Mouse (Mus musculus) forebrain, postnatal 0 days (tissue): Measurements from ENCODE around the gene Ublcp1. TPM values are rescaled to one million over a fixed set of nuclear protein-coding genes. Genes with fewer than 3 reads are reported as not detected.

Experiments
- ATAC-seq: fragments of 200-750 bp; cut with Nextera tagmentation; 2 replicates; pipeline ENCODE4 v1.8.0; 2017; ENCODE audit warnings: mild to moderate bottlenecking, moderate library complexity
- DNase-seq: peaks from one replicate; pipeline ENCODE4 v3.0.0-alpha.2; 2015
- H3K27ac ChIP-seq: fragments of 300-500 bp; sonication (generic); 2 replicates; pipeline ENCODE4 v1.5.1; 2014; ENCODE audit warnings: low read depth, mild to moderate bottlenecking, antibody characterized with exemption, low read length, moderate library complexity, mixed read lengths
- H3K27me3 ChIP-seq: fragments of 300-500 bp; sonication (generic); 2 replicates; pipeline ENCODE4 v1.6.1; 2014; ENCODE audit warnings: mild to moderate bottlenecking, low read length, mixed read lengths; ENCODE audit not compliant: insufficient read depth
- H3K36me3 ChIP-seq: fragments of 300-500 bp; sonication (generic); 2 replicates; pipeline ENCODE4 v1.6.1; 2014; ENCODE audit warnings: mild to moderate bottlenecking, moderate library complexity; ENCODE audit not compliant: insufficient read depth
- H3K4me1 ChIP-seq: fragments of 300-500 bp; sonication (generic); 2 replicates; pipeline ENCODE4 v1.6.1; 2014; ENCODE audit warnings: antibody characterized with exemption; ENCODE audit not compliant: insufficient read depth
- H3K4me2 ChIP-seq: fragments of 300-500 bp; sonication (generic); 2 replicates; pipeline ENCODE4 v1.6.1; 2014; ENCODE audit warnings: low read depth, mild to moderate bottlenecking, moderate library complexity
- H3K4me3 ChIP-seq: fragments of 300-500 bp; sonication (generic); 2 replicates; pipeline ENCODE4 v1.5.1; 2014; ENCODE audit warnings: low read depth, low read length, mixed read lengths
- H3K9ac ChIP-seq: fragments of 300-500 bp; sonication (generic); 2 replicates; pipeline ENCODE4 v1.6.1; 2014; ENCODE audit warnings: mild to moderate bottlenecking
- H3K9me3 ChIP-seq: fragments of 300-500 bp; sonication (generic); 2 replicates; pipeline ENCODE4 v1.6.1; 2016; ENCODE audit warnings: low read length
- CTCF ChIP-seq: sonication (generic); IDR thresholded peaks from 2 replicates; pipeline ENCODE4 v1.5.1; 2016; ENCODE audit warnings: antibody characterized with exemption, control low read depth, low read depth
- WGBS: fragments of 180-500 bp; shearing (Covaris S2); extraction: QIAGEN DNeasy Blood & Tissue Kit; methylation state at CpG from one replicate; pipeline ENCODE4 v1.1.7; 2014; 5-methylcytosine and 5-hydroxymethylcytosine counted together
- polyA plus RNA-seq: library from polyadenylated mRNA; unstranded; fragments of >200 nt; fragmentation: Nextera tagmentation; extraction: Ambion mirVana; gene quantifications from 2 replicates; pipeline ENCODE4 v1.2.1, GENCODE M21; 2015
- total RNA-seq: library from RNA; depleted of rRNA; stranded (reverse); fragments of >200 nt; gene quantifications from 2 replicates; pipeline ENCODE4 v1.2.3, GENCODE M21; 2014; rRNA removed

The Ublcp1 gene
- total RNA-seq (34.3 and 42.2 TPM in 2 replicates), polyA plus RNA-seq (42.3 and 44.6 TPM in 2 replicates)

DNA sequence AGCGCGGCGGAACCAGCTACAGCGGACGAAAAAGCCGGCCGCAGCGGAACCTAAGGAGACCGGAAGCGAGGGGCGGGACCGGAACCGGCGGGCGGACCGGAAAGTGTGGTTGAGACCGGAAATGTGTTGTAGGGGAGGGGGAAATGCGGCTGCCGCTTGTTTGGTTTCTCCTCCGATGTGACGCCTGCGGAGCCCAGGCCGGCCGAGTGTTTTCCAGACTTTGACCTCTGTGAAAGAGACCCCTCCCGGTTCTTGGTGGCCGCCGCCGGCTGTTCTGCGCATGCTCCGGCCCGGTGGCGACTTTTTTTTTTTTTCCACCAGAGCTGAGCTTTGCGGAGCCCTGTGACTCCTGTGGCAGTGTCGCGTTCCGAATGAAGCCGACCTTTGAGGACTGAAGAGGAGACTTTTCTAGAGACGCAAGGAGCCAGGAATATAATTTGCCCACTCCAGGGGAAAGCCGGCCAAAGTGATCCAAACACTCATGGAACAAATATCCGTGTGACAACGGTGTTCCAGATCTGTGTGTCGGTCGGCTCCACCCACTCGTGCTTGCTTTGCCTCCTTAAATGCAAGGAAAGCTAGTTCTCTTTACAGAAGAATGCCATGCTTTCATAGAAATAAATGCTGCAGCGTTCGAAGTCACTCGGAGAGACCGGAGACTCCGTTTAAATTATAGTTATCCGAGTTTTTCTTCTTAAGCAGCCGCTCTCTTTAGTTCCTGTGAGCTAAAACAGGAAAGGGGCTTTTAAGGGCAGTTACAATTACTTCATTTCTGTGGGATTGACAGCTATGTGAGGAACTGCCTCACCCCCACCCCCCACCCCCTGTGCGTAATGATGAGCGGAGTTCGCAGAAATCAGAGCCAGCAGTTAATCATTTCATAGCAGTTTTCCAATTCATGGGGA is at the start of gene Ublcp1:
Ublcp1 (minus strand) TSS at position 67 of the 905 bp plus-strand sequence.
- Histone ChIP-seq H3K9me3 (no peaks in the 10 kb centered on the region), H3K27ac (peak within 1 kb of the TSS; percentile 86), H3K4me2 (peak within 1 kb of the TSS; percentile 90), H3K4me1 (peaks cover 14% of the 10 kb centered on the region), H3K4me3 (peak within 1 kb of the TSS; percentile 96), H3K27me3 (no peaks in the 10 kb centered on the region), H3K36me3 (no peaks in the 10 kb centered on the region), H3K9ac (peak within 1 kb of the TSS; percentile 81)
- DNase-seq (peak; percentile 93), ATAC-seq (peak; percentile 97)
- no peak for TF ChIP-seq CTCF
- under 1% methylated on average over 54 of the region's 54 CpGs for WGBS

DNA sequence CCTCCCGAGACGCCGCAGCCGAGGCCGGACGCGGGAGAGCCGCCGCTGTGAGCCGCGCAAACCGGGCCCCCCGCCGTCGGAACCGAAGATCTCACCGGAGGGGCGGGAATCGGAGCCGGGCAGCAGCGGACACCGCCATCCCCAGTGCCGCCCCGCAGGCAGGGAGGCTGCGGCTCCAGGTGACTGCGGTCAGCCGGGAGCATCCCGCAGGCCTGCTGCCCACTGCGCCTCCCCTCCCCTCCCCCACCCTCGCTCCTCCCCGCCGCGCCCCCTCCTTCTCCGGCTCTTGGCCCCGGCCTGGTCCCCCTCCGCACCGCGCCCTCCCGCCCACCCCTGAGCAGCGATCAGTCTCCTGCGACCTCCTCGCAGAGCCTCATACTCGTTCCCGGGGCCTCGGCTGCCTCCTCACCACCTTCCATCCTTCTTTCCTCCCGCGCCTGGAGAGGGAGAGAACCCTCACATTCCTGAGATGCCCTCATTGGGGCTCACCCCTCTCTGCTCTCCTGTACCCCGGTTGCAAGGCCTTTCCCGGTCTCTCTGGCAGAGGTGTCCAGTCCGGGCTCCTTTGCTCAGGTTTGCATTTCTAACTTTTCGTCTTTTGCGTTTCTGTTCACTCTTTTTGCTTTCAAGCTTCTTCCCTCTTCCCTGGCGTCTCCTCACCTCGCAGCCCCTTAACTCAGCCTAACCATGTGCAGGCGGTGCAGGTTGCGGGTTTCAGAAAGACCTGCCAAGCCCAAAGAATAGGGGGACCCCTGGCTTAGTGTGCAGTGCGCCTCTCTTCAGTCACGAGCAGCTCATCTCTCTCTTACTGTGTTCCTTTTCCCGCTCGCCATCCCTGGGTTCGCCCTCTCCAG is 49.0 kb upstream of the Ublcp1 start:
- WGBS = 2% methylated on average over 43 of the region's 61 CpGs
- DNase-seq (peak; percentile 32), ATAC-seq (peak; percentile 44)
- Histone ChIP-seq H3K4me2 (peak overlapping the region; percentile 88), H3K36me3 (no peaks in the 10 kb centered on the region; the same call in 1 of the 2 replicates), H3K27ac (peak overlapping the region; percentile 87), H3K9ac (peak overlapping the region; percentile 84), H3K9me3 (no peaks in the 10 kb centered on the region), H3K4me1 (peaks cover 16% of the 10 kb centered on the region), H3K4me3 (peak overlapping the region; percentile 88), H3K27me3 (no peaks in the 10 kb centered on the region)
- TF ChIP-seq CTCF = no peak

DNA sequence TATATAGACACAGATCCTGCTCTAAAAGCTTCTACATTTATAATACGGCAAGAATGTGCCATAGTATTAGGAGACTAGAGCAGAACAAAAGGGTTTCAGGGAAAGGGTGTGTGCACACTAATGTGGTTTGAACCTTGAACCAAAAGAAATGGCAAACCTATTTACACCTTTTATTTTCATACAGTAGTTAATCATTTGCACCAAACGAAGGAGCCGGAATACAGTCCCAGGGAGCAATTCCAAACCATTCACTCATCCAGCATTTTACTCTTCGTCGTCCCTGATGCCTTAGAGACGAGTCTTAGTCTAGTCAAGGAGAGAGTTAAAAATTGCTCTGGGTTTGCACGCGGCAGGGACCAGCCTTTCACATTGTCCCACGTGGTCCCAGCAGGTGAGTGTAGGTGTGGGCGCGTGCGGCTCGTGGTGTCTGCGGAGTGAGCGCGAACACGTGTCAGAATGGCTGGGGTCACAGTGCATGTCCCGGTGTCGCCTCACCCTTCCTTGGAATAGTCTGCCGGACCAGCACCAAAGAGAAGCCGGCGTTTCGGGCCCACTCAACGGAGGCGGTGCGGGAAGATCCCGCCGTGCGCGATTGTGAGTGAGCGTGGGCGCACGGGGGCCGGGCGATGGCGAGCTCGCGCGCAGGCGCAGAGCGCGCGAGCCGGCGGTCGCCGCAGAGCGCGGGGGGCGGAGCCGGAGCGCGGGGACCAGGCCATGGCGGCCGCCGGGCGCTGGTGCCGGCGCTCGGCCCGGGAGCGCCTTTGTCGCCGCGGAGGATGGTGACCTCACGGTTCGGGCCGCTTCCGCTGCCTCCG is 48.2 kb upstream of the Ublcp1 start, which contains the start of gene Rnf145:
Rnf145 (plus strand) TSS at position 684 of the 815 bp plus-strand sequence.
- H3K4me2 ChIP-seq = peak within 1 kb of the TSS; percentile 88
- no peaks in the 10 kb centered on the region for H3K27me3 ChIP-seq
- DNase-seq (peak; percentile 89), ATAC-seq (peak; percentile 89)
- H3K9me3 ChIP-seq = no peaks in the 10 kb centered on the region
- peaks cover 16% of the 10 kb centered on the region for H3K4me1 ChIP-seq
- peak within 1 kb of the TSS; percentile 84 for H3K9ac ChIP-seq
- no peak for TF ChIP-seq CTCF
- under 1% methylated on average over 60 of the region's 70 CpGs for WGBS
- H3K36me3 ChIP-seq = no peaks in the 10 kb centered on the region; the same call in 1 of the 2 replicates
- H3K4me3 ChIP-seq = peak within 1 kb of the TSS; percentile 88
- H3K27ac ChIP-seq = peak within 1 kb of the TSS; percentile 87

DNA sequence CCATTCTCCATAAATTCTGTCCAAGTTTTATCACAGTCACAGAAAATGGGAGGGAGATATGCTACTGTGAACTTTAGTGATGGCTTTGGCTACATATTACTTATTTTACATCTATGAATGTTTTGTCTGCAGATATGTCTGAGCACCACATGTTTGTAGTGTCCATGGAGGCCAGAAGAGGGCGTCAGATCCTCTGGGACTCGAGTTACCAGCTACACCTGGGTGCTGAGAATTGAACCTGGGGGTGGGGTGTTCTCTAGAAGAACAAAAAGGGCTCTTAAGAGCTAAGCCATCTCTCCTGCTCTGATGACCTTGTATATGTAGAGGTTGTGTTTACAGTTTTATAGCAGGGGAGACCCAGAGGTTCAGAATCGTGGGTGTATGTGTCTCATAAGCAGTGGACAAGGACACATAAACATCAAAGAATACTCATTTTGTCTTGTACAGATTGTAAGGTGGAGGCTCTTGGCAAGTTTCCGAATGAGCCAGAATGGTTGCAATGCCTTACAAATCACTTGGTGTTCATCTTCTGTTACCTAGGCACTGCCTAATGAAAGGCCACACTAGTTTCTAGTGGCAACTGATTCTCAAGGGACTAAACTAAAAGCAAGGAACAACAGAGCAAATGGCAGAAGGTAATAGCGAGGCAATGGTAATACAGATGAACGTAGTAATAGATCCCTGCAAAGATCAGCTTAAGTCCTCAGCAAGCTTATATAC is 47.4 kb upstream of the Ublcp1 start:
- Histone ChIP-seq H3K36me3 (no peaks in the 10 kb centered on the region), H3K4me2 (peak overlapping the region; percentile 88), H3K4me1 (peaks cover 16% of the 10 kb centered on the region), H3K4me3 (peak overlapping the region; percentile 88), H3K27me3 (no peaks in the 10 kb centered on the region), H3K27ac (peak overlapping the region; percentile 87; the same call in 1 of the 2 replicates), H3K9ac (peak overlapping the region; percentile 84; the same call in 1 of the 2 replicates), H3K9me3 (no peaks in the 10 kb centered on the region)
- ATAC-seq (no peak), DNase-seq (peak; percentile 6)
- TF ChIP-seq CTCF = no peak
- WGBS = 41% methylated on average over 6 of the region's 6 CpGs

DNA sequence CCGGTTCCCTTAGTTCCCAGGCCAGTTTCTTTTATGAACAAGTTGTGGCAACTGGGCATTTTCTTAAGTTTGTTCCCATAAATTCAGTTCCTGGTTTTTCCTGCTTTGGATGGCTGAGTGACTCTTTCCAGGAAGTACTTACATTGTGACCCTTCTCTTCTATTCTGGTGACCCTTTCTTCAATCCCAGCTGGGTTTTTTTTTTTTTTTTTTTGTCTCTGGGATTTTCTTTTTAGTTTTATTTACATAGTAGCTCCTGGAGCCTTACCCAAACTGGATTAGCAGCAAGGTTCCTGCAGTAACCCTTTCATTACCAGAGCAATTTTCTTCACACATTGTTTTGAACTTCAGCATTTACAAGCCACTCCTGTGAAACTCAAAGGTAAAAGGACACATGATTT is 46.1 kb upstream of the Ublcp1 start:
- Histone ChIP-seq H3K9ac (no peak overlapping the region), H3K9me3 (no peaks in the 10 kb centered on the region), H3K27ac (no peak overlapping the region), H3K4me3 (no peak overlapping the region), H3K36me3 (no peaks in the 10 kb centered on the region), H3K4me1 (peaks cover 16% of the 10 kb centered on the region), H3K27me3 (no peaks in the 10 kb centered on the region), H3K4me2 (no peak overlapping the region)
- WGBS = 11% methylated on average over 1 of the region's 1 CpGs
- no peak for TF ChIP-seq CTCF
- DNase-seq = no peak
- no peak for ATAC-seq
